Mouse (Mus musculus) adipose tissue, adult 10 weeks (tissue): ENCODE results near the gene 1700006A11Rik. TPM values are rescaled to one million over a fixed set of nuclear protein-coding genes. Genes with fewer than 3 reads are reported as not detected.

Source experiments
- polyA plus RNA-seq: library from polyadenylated mRNA; stranded (reverse); fragments of 350-450 nt; fragmentation: Illumina TruSeq; extraction: RNeasy Lipid Tissue Mini Kit (QIAGEN cat#74804); gene quantifications from one replicate; pipeline ENCODE4 v1.2.3, GENCODE M21; 2014; ENCODE audit warnings: low read depth, low replicate concordance

Gene 1700006A11Rik
- 1.3 TPM for polyA plus RNA-seq

DNA sequence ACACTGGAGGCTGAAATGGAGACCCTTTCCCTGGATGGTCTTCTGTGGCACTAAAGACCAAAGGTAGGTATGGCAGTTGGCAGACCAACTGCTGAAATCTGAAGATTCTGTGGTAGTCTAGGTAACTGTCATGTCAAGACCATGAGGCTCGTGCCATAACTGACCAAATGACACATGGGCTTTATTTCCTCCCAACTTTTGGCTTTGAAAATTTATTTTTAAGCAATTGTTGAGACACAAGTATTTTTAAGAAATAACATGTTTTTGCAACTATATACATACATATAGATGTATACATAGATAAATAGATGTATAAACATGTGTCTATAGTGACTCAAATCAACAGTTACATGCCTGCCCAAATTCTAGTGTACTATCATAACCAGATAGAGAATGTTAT, at the start of gene 1700006A11Rik:
1700006A11Rik (minus strand) TSS at position 101 of the 400 bp plus-strand sequence.

Other genes starting within 250 kb of the 1700006A11Rik start
- 0.07 TPM for gene Tram1l1, start 105.2 kb downstream of the 1700006A11Rik start, polyA plus RNA-seq
- gene 1700003H04Rik, start 155.1 kb upstream of the 1700006A11Rik start, polyA plus RNA-seq = 3.1 TPM